Mouse (Mus musculus) spleen, adult 2 months (tissue): ENCODE measurements around the gene Bcat1. TPM values are rescaled to one million over a fixed set of nuclear protein-coding genes. Genes with fewer than 3 reads are reported as not detected.

Experiments
- DNase-seq, 2 experiments: peaks; one replicate each; pipeline versions ENCODE4 v3.0.0 to v3.0.0-alpha.2; 2012 to 2021; ENCODE audit warnings: low spot score in 2 of 2, low read depth in 1 of 2
- H3K27ac ChIP-seq: fragments of 200-500 bp; 2 replicates; pipeline ENCODE4 v1.5.1; 2012; ENCODE audit warnings: low read length, inconsistent platforms; ENCODE audit not compliant: insufficient read depth
- H3K27me3 ChIP-seq: fragments of 200-500 bp; 2 replicates; pipeline ENCODE4 v1.6.1; 2012; ENCODE audit warnings: mild to moderate bottlenecking, moderate library complexity, low read length, inconsistent platforms; ENCODE audit not compliant: control insufficient read depth, insufficient read depth
- H3K36me3 ChIP-seq: fragments of 200-500 bp; 2 replicates; pipeline ENCODE4 v1.6.1; 2012; ENCODE audit warnings: mild to moderate bottlenecking, low read length, inconsistent platforms; ENCODE audit not compliant: control insufficient read depth, insufficient read depth
- H3K4me1 ChIP-seq: fragments of 200-500 bp; 2 replicates; pipeline ENCODE4 v1.6.1; 2011; ENCODE audit warnings: inconsistent platforms; ENCODE audit not compliant: control insufficient read depth, insufficient read depth, insufficient read length
- H3K4me3 ChIP-seq: fragments of 200-500 bp; 2 replicates; pipeline ENCODE4 v1.5.1; 2011; ENCODE audit warnings: mild to moderate bottlenecking, inconsistent platforms; ENCODE audit not compliant: insufficient read depth, insufficient read length; ENCODE audit errors: extremely low read depth
- CTCF ChIP-seq: fragments of 200-500 bp; IDR thresholded peaks from 2 replicates; pipeline ENCODE4 v1.5.1; 2011; ENCODE audit warnings: mild to moderate bottlenecking, inconsistent platforms; ENCODE audit not compliant: insufficient read depth, insufficient read length, insufficient replicate concordance; ENCODE audit errors: extremely low read depth
- POLR2A ChIP-seq: fragments of 200-500 bp; IDR thresholded peaks from 2 replicates; pipeline ENCODE4 v1.6.1; 2011; ENCODE audit warnings: low read depth, low read length, inconsistent platforms
- WGBS: fragments of 180-500 bp; shearing (Covaris S2); methylation state at CpG from one replicate; pipeline ENCODE4 v1.1.7; 2018; 5-methylcytosine and 5-hydroxymethylcytosine counted together
- polyA plus RNA-seq: library from polyadenylated mRNA; depleted of rRNA; stranded (reverse); fragments of >200 nt; gene quantifications from 2 replicates; pipeline ENCODE4 v1.2.3, GENCODE M21; 2012

Gene Bcat1
- polyA plus RNA-seq, 1 experiment = 0.32 TPM

DNA sequence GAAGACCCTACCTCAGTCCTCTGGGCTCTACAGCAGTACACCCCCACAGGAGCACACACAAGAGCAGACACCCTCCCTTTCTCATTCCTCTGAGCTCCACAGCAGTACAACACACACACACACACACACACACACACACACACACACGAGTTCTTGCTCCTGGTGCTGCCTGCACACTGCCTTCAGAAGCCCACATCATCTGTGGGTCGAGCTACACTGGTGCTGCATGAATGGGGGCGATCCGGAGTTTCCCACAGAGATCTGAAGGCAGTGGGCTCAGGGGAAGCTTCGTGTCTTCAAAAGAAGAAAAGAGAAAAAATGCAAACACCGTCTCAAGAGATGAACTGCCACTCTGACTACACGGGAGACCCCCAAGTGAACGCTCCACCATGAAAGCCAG lies 64.8 kb downstream of the Bcat1 start:
- Histone ChIP-seq H3K4me1 (no peaks in the 10 kb centered on the region), H3K27ac (no peak overlapping the region), H3K27me3 (no peaks in the 10 kb centered on the region), H3K36me3 (no peaks in the 10 kb centered on the region), H3K4me3 (no peak overlapping the region)
- no peak for DNase-seq
- no peak for TF ChIP-seq POLR2A
- TF ChIP-seq CTCF = no peak
- 82% methylated on average over 8 of the region's 8 CpGs for WGBS

DNA sequence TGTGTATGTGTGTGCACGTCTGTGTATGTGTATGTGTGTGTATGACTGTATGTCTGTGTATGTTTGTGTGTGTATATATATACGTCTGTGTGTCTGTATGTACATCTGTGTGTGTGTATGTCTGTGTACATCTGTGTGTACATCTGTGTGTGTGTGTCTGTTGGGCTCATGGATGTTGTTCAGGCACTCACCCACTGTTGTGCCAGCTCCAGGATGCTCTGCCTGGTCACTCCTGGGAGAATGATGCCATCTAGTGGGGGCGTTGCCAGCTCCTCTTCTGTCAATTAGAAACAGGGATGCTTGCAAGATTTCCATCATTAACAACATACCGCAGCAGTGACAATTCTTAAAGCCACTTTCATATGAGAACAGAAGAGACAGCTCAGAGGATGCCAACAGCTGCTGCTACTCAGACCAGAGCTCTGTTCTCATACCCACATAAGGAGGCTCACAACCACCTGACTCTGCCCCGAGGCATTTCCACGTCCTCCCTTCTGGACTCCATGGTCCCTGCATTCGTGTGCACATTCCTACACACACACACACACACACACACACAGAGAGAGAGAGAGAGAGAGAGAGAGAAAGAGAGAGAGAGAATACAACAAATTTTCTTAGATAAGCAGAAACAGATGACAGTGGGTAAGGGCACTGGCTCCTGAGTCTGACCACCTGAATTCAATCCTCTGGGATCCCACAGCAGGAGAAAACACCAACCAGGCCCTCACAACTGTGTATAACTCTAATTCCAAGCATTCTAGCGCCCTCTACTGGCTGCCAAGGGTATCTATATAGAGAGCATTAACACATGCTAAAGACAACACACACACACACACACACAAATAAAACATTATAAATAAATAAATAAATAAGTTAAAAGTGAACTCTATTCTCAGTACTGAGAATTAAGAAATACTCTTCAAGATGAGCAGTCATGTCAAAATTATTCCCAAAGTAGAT lies 65.8 kb downstream of the Bcat1 start:
- no peak overlapping the region for H3K27ac ChIP-seq
- no peaks in the 10 kb centered on the region for H3K4me1 ChIP-seq
- H3K27me3 ChIP-seq = no peaks in the 10 kb centered on the region
- no peaks in the 10 kb centered on the region for H3K36me3 ChIP-seq
- no peak overlapping the region for H3K4me3 ChIP-seq
- WGBS = 78% methylated on average over 8 of the region's 8 CpGs
- no peak for DNase-seq
- TF ChIP-seq POLR2A = no peak
- peak; percentile 24; the same call in 1 of the 2 replicates for TF ChIP-seq CTCF

DNA sequence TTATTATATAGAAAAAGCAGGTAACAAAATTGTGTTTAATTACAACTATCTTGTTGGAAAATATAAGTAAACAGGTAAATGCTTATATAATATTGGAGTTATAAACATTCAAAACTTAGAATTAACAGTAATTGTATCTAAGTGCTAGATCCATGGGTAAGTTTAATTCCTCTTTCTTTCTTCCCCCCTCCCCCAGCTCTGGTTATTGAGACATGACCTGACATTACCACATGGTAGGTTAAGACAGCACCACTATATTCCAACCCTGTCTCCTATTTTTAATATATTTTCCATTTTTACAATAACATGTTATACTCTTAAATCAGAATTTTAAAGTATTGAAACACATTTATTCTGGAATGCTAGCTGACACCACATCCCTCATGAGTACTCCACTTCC lies 72.5 kb downstream of the Bcat1 start:
- H3K4me3 ChIP-seq = no peak overlapping the region
- TF ChIP-seq CTCF = no peak
- no peak for TF ChIP-seq POLR2A
- H3K27ac ChIP-seq = no peak overlapping the region
- no peaks in the 10 kb centered on the region for H3K4me1 ChIP-seq
- DNase-seq = no peak
- H3K27me3 ChIP-seq = no peaks in the 10 kb centered on the region
- H3K36me3 ChIP-seq = no peaks in the 10 kb centered on the region

DNA sequence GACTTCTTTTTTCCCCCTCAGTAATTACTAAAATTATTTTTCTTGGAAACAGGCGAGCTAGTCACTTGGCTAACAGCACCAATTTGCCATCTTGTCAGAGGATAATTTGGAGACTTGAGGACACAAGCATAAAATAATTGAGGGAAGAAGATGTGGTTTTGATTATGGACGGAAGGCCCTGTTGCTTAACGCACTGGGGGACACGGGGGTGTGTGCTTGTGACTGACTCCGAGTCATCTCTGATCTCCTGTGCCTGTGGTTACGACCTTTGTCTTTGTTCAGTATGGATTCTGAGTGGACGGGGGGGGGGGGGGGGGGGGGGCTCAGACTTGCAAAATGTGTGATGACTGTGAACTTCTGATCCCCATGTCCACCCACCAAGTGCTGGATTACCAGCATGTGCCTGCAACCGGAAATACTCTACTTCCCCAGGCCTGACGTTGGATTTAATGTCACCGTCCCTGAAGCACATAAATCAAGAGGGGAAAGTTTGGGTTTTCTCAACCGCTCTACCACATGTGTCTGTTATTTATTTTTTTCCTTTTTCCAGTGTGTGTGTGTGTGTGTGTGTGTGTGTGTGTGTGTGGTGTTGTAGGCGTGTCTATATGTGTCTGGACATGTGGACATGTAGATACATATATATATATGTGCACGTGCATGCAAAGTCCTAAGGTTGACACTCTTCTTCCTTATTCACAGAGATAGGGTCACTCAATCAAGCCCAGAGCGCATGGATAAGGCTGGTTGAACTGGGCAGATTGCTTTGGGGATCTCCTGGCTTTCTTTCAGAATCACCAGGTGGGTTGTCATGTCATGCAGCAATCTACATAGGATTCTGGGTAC lies 73.7 kb downstream of the Bcat1 start:
- Histone ChIP-seq H3K36me3 (no peaks in the 10 kb centered on the region), H3K27ac (no peak overlapping the region)
- TF ChIP-seq POLR2A = no peak
- TF ChIP-seq CTCF = no peak

GRCm38 (mm10) chr6:145001493-145001892 lies 74.5 kb downstream of the Bcat1 start:
- Histone ChIP-seq H3K27me3 (no peaks in the 10 kb centered on the region), H3K27ac (no peak overlapping the region), H3K36me3 (no peaks in the 10 kb centered on the region), H3K4me1 (no peaks in the 10 kb centered on the region), H3K4me3 (no peak overlapping the region)
- TF ChIP-seq POLR2A (no peak), CTCF (no peak)
- WGBS = 78% methylated on average over 6 of the region's 6 CpGs
- DNase-seq = no peak

More for the DNA sequence above, 73.7 kb downstream of the Bcat1 start:
- WGBS = 49% methylated on average over 14 of the region's 14 CpGs
- H3K27me3 ChIP-seq = no peaks in the 10 kb centered on the region
- no peak for DNase-seq
- H3K4me3 ChIP-seq = no peak overlapping the region
- no peaks in the 10 kb centered on the region for H3K4me1 ChIP-seq

DNA sequence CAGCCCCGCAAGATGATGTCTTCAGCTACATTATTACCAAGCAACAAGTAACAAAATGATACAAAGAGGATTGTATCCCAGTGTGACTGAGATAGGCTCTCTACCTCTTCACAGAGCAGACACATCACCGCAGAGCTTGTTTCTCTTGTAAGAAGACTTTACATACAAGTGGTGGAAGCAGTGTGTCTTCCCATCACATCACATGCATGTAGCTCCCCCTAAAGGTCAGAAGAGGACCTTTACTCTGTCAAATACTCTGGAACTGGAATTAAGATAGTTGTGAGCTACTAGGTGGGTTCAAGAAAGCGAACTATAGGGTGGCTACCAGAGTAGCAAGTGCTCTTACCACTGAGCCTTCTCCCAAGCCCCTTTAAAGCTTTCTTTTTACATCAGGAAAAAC lies 78.8 kb downstream of the Bcat1 start:
- 83% methylated on average over 3 of the region's 3 CpGs for WGBS
- no peak for DNase-seq

More for the DNA sequence above, 78.8 kb downstream of the Bcat1 start:
- no peak overlapping the region for H3K27ac ChIP-seq
- TF ChIP-seq POLR2A = no peak
- no peak for TF ChIP-seq CTCF
- no peaks in the 10 kb centered on the region for H3K4me1 ChIP-seq
- H3K36me3 ChIP-seq = no peaks in the 10 kb centered on the region
- no peak overlapping the region for H3K4me3 ChIP-seq
- no peaks in the 10 kb centered on the region for H3K27me3 ChIP-seq
